Mouse (Mus musculus): ENCODE measurements around the gene Tmem116. TPM values are rescaled to one million over a fixed set of nuclear protein-coding genes. Genes with fewer than 3 reads are reported as not detected.
A peak's percentile ranks its signal among the peaks of the same experiment; 100 is the strongest.

Tmem116 gene
- total and polyA plus RNA-seq, 3 experiments: 1.3 to 3.2 (median 2.3) TPM

DNA sequence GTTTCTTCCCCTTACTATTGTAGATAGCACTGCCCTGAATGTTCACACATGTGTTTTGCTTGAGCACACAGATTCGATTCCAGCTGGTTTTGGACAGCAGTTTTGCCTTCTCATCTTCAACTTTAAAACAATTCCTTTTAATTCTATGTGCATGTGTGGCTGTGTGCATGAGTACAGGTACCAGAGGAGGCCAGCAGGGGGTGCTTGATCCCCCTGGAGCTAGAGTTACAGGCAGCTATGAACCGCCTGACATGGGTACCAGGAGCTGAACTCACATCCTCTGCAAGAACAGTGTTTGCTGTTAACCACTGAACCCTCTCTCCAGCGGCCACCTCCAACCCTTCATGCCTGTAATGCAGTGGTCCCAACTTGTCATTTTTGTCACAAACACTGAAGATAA is 3.2 kb upstream of the Tmem116 start:
- H3K4me2 ChIP-seq (ENCODE audit: insufficient read depth, low read depth, poor library complexity, severe bottlenecking): no peak overlapping the region
- H3K4me3 ChIP-seq (replicated peaks in 1 of 3; ENCODE audit: low read depth in 2 of 3, low read length in 2 of 3, poor library complexity in 1 of 3): no peak overlapping the region
- dilution Hi-C loops (cut with MboI; ENCODE audit: extremely low pct_ligation_motif_present, extremely low pct_unique_long_range_greater_than_20kb, low sequenced_read_pairs): no loop called here
- no peak overlapping the region for H3K9ac ChIP-seq (ENCODE audit: insufficient read depth, low read depth)
- no peaks in the 10 kb centered on the region for H3K27me3 ChIP-seq (replicated peaks)
- no peak for DNase-seq (ENCODE audit: extremely low read depth)
- H3K36me3 ChIP-seq (replicated peaks in 1 of 2; ENCODE audit: control insufficient read depth in 1 of 2, insufficient read depth in 1 of 2, low read length in 1 of 2): peaks cover 58 to 63% of the 10 kb centered on the region in 2 experiments
- H3K4me1 ChIP-seq (ENCODE audit: control insufficient read depth in 1 of 2, insufficient read depth in 2 of 2): peaks cover 9 to 61% of the 10 kb centered on the region in 2 experiments
- no peak; the same call in none of the 2 replicates for TF ChIP-seq SMC3 (IDR thresholded peaks at IDR 0.05; ENCODE audit: low read depth, low read length)
- no peak for TF ChIP-seq JUN (IDR thresholded peaks at IDR 0.05; ENCODE audit: insufficient read depth, low read depth, low read length)
- peak in 1 of 2 experiments; percentile 54; a peak in 2 of 4 replicates for TF ChIP-seq CTCF (conservative IDR thresholded peaks at IDR 0.05 in 1 of 2, IDR thresholded peaks at IDR 0.05 in 1 of 2; ENCODE audit: low read depth in 2 of 2, low read length in 2 of 2)
- TF ChIP-seq SIN3A (IDR thresholded peaks at IDR 0.05; ENCODE audit: low read length): no peak
- no peak for TF ChIP-seq NRF1 (IDR thresholded peaks at IDR 0.05; ENCODE audit: low read depth, low read length)
- no peak for TF ChIP-seq PAX5 (IDR thresholded peaks at IDR 0.05; ENCODE audit: low read length)
- TF ChIP-seq IRF4 (IDR thresholded peaks at IDR 0.05; ENCODE audit: low read depth, low read length): no peak
- TF ChIP-seq POLR2A (IDR thresholded peaks at IDR 0.05; ENCODE audit: low read depth, low read length): peak; percentile 5; the same call in 1 of the 2 replicates
- TF ChIP-seq MEF2A (IDR thresholded peaks at IDR 0.05; ENCODE audit: borderline replicate concordance, low read depth, low read length): no peak
- no peak for TF ChIP-seq MAX (IDR thresholded peaks at IDR 0.05; ENCODE audit: low read length)
- TF ChIP-seq TCF12 (IDR thresholded peaks at IDR 0.05; ENCODE audit: low read depth, low read length): no peak
- peaks cover 2% of the 10 kb centered on the region for H3K9me3 ChIP-seq (replicated peaks; ENCODE audit: low read length)
- H3K27ac ChIP-seq (ENCODE audit: insufficient read depth, low read depth): no peak overlapping the region
- in situ Hi-C loops (cut with MboI; ENCODE audit: low pct_ligation_motif_present, low pct_unique_long_range_greater_than_20kb, low sequenced_read_pairs): no loop called here
- peaks cover 25% of the 10 kb centered on the region for H3K79me2 ChIP-seq (replicated peaks; ENCODE audit: control insufficient read depth, extremely low read depth, insufficient read depth, poor library complexity, severe bottlenecking)

DNA sequence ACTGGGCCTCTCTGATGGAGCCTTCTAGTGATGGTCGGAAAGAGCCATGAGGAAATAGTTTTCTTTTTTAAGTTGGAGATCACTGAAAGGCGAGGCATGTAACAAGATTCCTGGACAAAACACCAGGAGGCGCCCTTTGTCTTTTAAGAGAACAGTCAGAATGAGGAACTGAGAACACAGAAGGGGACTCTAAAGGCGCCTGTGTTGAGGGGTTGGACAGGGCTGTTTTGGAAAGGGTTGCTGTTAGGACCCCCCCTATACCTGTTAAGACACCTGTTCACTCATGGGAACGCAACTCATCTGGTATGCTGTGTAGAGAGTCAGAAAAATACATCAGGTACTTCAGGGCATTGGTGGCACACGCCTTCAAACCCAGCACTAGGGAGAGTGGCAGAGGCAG is 1.7 kb upstream of the Tmem116 start:
- Histone ChIP-seq H3K4me1 (ENCODE audit: control insufficient read depth in 1 of 2, insufficient read depth in 2 of 2) (peaks cover 11 to 65% of the 10 kb centered on the region in 2 experiments), H3K4me2 (ENCODE audit: insufficient read depth, low read depth, poor library complexity, severe bottlenecking) (peak overlapping the region; percentile 59), H3K79me2 (replicated peaks; ENCODE audit: control insufficient read depth, extremely low read depth, insufficient read depth, poor library complexity, severe bottlenecking) (peaks cover 25% of the 10 kb centered on the region), H3K4me3 (replicated peaks in 1 of 3; ENCODE audit: low read depth in 2 of 3, low read length in 2 of 3, poor library complexity in 1 of 3) (no peak overlapping the region), H3K36me3 (replicated peaks in 1 of 2; ENCODE audit: control insufficient read depth in 1 of 2, insufficient read depth in 1 of 2, low read length in 1 of 2) (peaks cover 42 to 60% of the 10 kb centered on the region in 2 experiments), H3K27ac (ENCODE audit: insufficient read depth, low read depth) (peak overlapping the region; percentile 72), H3K9me3 (replicated peaks; ENCODE audit: low read length) (peaks cover 2% of the 10 kb centered on the region), H3K27me3 (replicated peaks) (no peaks in the 10 kb centered on the region), H3K9ac (ENCODE audit: insufficient read depth, low read depth) (no peak overlapping the region; the same call in 1 of the 2 replicates)
- dilution Hi-C loops (cut with MboI; ENCODE audit: extremely low pct_ligation_motif_present, extremely low pct_unique_long_range_greater_than_20kb, low sequenced_read_pairs) (no loop called here), in situ Hi-C loops (cut with MboI; ENCODE audit: low pct_ligation_motif_present, low pct_unique_long_range_greater_than_20kb, low sequenced_read_pairs) (no loop called here)
- DNase-seq (ENCODE audit: extremely low read depth): peak; percentile 94
- TF ChIP-seq ZNF384 (IDR thresholded peaks at IDR 0.05; ENCODE audit: low read depth, low read length) (no peak), MXI1 (IDR thresholded peaks at IDR 0.05; ENCODE audit: low read depth, low read length) (peak; percentile 81; the same call in 1 of the 2 replicates), ZC3H11A (IDR thresholded peaks at IDR 0.05; ENCODE audit: low read depth, low read length) (no peak), IRF4 (IDR thresholded peaks at IDR 0.05; ENCODE audit: low read depth, low read length) (peak; percentile 98), CHD2 (IDR thresholded peaks at IDR 0.05; ENCODE audit: low read length) (no peak), SIN3A (IDR thresholded peaks at IDR 0.05; ENCODE audit: low read length) (peak; percentile 80), RAD21 (IDR thresholded peaks at IDR 0.05; ENCODE audit: low read depth, low read length) (peak; percentile 75), TCF12 (IDR thresholded peaks at IDR 0.05; ENCODE audit: low read depth, low read length) (0 out of 2 replicates have a peak, but pooled peaks have one; percentile 51), HCFC1 (IDR thresholded peaks at IDR 0.05; ENCODE audit: low read depth, low read length) (no peak), MAZ (IDR thresholded peaks at IDR 0.05; ENCODE audit: low read depth, low read length) (peak; percentile 62; the same call in 1 of the 2 replicates), POLR2A (IDR thresholded peaks at IDR 0.05; ENCODE audit: low read depth, low read length) (0 out of 2 replicates have a peak, but pooled peaks have one; percentile 39), EP300 (IDR thresholded peaks at IDR 0.05; ENCODE audit: low read length) (peak; percentile 90), ETS1 (conservative IDR thresholded peaks at IDR 0.05; ENCODE audit: low read depth, low read length) (peak; percentile 48; the same call in 1 of the 2 replicates), MAX (IDR thresholded peaks at IDR 0.05; ENCODE audit: low read length) (peak; percentile 52; the same call in 1 of the 2 replicates), CHD1 (IDR thresholded peaks at IDR 0.05; ENCODE audit: low read depth, low read length) (no peak), CTCF (conservative IDR thresholded peaks at IDR 0.05 in 1 of 2, IDR thresholded peaks at IDR 0.05 in 1 of 2; ENCODE audit: low read depth in 2 of 2, low read length in 2 of 2) (peak; percentile 61 to 83), ELF1 (IDR thresholded peaks at IDR 0.05; ENCODE audit: low read depth, low read length) (peak; percentile 39), NRF1 (IDR thresholded peaks at IDR 0.05; ENCODE audit: low read depth, low read length) (no peak), SMC3 (IDR thresholded peaks at IDR 0.05; ENCODE audit: low read depth, low read length) (peak; percentile 86), RCOR1 (conservative IDR thresholded peaks at IDR 0.05; ENCODE audit: low read depth, low read length) (no peak), JUND (conservative IDR thresholded peaks at IDR 0.05; ENCODE audit: low read depth, low read length) (0 out of 2 replicates have a peak, but pooled peaks have one; percentile 22), POLR2AphosphoS2 (IDR thresholded peaks at IDR 0.05; ENCODE audit: low read depth, low read length) (no peak; the same call in 1 of the 2 replicates), BHLHE40 (IDR thresholded peaks at IDR 0.05; ENCODE audit: low read depth, low read length) (no peak), MYC (IDR thresholded peaks at IDR 0.05; ENCODE audit: low read depth, low read length) (peak; percentile 66; the same call in 1 of the 2 replicates), GABPA (IDR thresholded peaks at IDR 0.05; ENCODE audit: insufficient replicate concordance, low read depth, low read length) (no peak), JUN (IDR thresholded peaks at IDR 0.05; ENCODE audit: insufficient read depth, low read depth, low read length) (no peak), E2F4 (IDR thresholded peaks at IDR 0.05; ENCODE audit: insufficient replicate concordance, low read depth, low read length) (no peak), TBP (conservative IDR thresholded peaks at IDR 0.05; ENCODE audit: low read depth, low read length) (no peak)

All from CH12.LX (cell line).